Mouse (Mus musculus): ENCODE measurements around the gene Tmem243.

Tmem243 gene

DNA sequence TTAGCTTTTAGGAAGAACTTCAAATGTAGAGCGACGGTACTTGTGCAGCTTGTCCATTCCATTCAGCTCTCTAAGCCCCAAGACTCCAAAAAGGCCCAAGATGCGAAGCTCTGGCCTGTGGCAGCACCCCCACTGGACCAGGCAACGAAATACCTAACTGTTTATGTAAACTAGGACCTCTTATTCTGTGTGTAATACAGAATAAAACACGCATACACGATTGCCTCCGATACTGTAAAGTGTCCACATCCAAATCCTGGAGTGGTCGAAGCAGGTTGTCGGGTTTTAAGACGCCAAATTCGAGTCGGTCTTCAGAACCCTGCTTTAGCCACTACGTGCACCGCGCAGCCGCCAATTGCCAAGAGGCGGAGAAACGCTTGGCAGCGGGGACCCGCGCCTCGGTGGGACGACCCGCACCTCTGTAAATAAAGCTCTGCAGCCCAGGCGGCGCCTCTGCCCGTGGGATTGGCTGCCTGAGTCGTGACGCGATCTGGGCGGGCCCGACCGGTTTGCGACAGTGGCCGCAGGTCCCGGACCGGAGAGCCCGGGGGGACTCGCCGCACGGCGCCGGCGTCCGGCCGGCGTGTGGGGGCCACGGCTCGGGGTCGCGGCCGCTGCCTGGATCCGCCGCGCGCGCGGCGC is at the start of gene Tmem243:
TSS of gene Tmem243 (plus strand) at position 462 of the 642 bp plus-strand sequence.
- DNase-seq: peak; percentile 96

DNA sequence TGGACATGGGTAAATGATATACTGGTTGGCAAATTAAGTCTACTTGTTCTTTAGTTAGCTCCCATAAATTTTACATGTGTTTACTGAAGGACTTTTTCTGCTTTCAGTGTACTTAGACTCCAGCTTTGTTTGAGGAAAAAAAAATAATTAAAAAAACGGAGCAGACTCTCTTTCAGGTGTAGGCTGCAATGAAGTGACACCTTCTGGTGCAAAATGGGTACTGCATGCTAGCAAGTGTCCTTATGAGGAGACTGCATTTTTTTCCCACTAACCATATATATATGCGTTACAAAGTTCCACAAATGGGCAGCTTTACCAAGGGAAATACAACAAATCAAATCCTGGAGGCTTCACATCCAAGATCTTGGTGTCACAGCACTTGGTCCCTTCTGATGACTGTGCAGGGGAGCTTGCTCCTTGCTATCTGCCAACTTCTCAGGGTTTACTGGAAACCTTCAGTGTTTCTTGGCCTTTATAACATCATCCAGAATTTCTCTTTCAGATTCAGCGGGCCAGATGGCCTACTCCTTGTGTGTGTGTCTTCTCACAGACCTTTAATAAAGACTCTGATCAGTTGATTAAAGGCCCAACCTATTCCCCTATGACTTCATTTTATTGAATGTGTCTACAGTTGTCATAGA is 44.3 kb upstream of the Tmem243 start:
- DNase-seq: peak; percentile 73

DNA sequence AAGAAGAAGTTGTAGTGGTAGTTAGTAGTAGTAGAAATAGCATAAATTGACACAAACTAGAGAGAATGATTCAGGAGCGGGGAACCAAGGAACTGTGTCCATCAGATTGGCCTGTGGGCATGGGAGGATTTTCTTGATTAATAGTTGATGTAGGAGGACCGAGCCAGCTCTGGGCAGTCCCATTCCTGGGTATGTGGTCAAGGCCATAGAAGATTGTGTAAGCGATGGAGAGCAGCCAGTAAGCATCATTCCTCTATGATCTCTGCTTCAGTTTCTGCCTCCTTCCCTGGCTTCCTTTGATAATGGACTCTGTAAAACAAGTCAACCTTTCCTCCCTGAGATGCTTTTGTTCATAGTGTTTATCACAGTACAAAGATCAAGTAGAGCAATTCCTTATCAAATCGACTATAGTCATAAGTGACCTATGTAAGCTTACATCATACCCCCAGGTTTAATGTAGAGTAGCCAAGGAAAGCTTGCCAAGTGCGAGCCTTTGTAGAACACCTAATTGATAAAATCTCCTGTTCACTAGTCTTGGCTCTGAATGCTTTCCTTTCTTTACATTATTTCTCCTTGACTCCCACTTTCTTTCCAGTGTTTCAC is 43.1 kb upstream of the Tmem243 start:
- no peak for DNase-seq

DNA sequence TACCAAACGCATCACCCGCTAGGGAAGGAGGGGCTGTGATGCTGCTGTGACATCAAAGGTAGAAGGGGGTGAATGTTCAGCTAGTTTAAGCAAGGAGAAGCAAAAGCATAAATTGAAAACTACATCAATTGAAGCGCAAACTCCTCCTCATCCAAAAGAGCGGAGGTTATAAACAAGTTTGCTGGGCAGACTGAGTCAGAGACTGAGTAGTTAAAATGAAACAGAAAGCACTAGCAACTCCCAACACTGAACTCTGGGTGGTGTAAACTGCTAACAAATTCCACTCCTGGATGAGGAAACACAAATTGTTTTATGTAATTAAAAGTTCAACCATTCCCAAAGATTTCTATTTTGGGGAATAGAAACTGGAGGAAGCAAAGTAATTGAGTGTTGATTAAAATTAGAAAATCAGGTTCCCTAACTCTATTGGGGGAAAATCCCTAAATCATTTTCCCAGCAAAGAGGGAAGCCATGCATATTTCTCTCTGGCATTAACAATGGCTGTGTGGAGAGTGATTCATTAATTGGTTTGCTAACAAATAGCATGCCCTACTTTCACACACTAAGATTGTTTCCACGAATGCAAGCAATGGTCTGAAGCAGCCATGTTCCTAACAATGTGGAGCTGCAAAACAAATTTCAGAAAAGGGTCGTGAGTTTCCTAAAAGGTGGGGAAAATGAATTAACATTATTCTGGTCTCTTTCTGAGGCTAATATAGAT is 41.0 kb upstream of the Tmem243 start:
- no peak for DNase-seq

DNA sequence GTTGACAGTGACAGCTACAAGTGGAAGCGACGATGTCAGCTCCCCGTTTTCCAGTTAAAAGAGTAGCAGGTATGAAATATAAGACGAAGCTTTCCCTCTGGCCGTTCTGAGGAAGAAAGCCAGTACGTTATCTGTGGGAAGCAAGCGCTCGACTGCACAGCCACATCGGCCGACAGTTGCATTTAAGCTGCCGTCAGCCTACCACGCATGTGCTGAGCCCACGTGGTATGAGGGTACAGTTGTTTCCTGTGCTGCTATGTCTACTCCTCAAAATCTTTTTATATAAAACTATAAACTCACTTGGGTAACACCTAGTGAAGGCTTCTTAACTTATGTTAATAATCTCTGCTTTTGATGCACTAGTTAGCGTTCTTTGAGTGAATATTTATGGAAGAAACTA is 40.2 kb upstream of the Tmem243 start:
- DNase-seq: no peak

DNA sequence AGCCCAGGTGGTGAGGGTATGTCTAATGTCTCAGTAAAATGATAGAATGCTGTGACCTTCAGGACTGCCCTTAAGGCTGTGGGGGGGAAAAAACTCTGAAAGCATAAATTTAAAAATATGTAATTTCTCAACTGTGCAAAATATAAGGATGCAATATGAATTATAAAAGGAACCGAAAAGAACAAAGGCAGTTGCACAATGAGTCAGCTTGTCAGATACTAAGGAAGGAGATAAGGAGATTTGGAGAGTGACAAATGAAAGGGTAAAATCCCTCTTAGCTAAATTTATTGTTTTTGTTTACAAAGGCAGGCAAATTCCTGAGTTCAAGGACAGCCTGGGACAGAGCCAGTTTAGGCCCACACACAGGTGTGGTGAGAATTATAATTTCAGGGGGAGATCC is 36.3 kb upstream of the Tmem243 start:
- DNase-seq: no peak

DNA sequence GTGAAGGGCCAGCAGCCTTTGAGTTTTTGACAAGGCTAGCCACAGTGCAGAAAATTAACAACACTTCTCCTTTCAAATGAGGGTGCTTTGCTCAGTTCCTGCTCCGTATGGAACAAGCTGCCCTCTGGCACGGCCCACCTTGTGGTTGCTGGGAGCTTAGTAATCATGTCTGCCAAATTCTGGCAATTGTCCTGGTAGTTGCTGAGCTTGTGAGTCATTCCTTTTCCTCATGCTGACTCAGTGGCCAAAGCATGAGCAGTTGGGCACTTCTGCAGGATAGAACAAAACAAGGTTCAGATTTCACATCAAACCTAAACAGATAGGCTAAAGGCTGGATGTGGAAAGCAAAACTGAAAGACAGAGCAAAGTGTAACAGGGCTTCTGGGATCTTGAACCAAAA is 31.6 kb upstream of the Tmem243 start:
- peak; percentile 25 for DNase-seq

DNA sequence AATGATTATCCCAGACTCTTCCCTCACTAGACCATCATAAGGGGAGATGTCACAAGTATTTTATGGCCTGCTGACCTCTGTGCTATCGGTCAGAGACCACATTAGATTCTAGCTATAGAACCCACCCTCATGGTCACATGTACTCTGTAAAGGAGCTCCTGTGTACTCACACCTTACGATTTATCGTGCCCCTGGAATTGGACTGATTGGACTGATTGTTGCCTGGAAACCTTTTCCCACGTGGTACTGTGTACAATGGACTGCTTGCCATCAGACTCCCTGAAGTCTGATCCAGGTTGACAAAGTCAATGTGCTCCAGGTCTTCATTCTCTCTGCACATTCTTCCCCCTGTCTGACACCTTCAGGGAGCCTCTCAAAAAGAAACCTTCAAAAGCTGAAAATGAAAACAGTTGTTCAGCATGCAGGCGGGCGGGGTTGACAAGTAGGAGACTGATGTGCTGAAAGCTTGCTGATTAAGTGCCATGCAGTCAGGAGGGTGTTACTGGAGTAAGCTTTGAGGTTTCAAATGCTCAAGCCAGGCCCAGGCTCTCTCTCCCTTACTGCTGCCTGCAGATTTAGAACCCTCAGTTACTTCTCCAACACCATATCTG is 30.8 kb upstream of the Tmem243 start:
- no peak for DNase-seq

DNA sequence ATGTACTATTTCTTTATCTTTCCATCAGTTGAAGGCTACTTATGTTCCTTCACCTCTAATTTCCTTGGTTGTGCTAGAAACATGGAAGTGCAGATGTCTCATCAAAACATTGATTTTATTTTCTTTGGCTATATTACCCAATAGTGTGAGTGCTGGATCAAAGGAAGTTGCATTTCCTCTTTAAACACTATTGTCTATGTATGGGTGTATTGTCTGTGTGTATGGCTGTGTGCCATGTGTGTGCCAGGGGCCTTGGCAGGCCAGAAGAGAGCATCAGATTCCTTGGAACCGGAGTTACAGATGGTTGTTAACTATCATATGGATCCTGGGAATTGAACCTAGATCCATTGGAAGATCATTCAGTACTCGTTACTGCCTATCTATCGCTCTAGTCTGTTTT is 29.1 kb upstream of the Tmem243 start:
- DNase-seq: no peak

DNA sequence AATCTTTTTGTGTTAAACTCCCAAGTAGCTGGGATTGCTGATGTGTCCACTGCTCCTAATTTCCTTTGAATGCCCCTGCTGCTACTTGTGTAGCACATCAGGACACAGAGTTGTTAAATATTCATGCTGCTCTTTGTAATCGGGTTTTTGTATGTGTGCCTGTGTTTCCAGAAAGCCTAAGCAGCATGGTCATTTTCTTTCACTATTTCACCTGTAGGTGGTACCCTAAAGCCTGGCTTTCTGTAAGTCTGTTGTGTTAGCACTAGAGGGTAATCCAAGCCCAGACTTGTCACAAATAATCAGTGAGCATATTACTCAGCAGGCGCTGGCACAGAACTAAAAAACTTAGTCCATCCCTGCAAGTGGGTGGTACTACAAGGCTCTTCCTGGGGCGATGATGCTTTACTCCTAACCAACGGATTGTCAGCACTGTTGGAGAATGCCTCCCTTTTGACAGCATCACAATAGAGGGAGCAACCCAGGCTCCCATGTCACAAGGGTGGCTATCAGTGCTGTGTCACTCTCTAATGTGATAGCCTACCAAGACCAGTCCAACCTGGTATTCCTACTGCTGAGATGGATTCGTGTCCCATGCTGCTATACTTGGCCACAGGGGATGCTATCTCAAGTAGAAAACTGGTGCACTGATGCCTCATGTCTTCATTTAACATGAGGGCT is 27.2 kb upstream of the Tmem243 start:
- DNase-seq: peak; percentile 49

DNA sequence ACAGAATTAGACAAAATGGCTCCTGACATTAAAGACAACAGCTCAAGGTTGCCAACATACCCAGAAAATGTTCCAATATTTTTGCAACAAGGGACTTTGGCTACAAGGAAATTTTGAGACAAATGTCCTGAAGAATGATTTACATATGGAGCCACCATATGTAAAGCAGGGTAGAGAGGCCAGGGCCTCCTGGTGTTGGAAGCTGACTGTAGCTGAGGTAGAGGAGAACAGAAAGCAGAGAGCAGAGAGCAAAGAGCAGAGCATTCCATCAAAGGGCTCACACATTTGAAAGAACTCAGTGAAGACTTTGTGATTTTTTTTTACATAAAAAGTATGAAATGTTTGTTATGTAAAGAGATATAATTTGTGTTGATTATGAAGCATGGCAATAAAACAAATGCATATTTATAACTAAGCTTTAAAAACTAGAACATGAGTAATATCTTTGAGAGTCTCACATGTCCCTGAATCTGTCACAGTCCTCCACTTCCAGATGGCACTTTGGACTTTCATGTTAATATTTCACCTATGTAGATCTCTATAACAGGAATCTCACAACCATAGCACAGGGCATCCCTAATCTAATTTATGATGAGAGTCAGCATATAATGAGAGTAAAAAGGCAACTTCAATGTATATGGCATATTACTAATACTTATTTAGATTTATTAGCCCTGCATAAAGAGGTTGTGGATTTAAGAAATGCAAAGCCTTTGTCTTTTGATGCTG is 20.5 kb upstream of the Tmem243 start:
- no peak for DNase-seq

DNA sequence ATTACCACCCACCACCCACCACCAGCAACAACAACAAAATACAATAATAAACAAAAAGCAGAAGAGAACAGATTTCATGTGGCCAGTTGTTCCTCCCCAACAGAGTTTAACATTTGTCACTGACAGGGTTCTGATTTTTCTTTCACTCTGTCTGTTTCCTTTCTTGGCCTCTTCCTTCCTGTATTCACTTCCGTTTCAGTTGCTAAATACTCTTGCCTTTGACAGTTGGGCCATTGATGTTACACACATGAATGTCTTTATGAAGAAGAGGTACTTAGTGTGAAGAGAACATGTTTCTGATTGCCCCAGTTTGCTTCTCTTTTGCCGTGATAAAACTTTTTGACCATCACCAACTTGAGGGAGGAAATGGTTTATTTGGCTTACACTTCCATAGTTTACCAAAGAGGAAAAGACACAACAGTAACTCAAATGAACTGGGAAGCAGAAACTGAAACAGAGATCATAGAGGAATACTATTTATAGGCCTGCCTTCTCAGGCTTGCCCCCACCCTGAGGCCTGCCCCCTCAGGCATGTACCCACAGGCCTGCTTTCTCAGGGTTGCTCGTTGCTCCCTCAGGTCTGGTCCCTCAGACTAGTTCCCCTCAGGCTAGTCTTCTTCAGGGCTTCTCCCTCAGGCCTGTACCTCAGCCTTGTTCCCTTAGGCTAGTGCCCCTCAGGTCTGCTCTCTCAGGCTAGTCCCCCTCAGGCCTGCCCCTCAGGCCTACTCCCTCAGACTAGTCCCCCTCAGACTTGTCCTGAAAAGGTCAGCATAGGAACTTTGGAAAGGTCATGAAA is 13.3 kb upstream of the Tmem243 start:
- DNase-seq: no peak

DNA sequence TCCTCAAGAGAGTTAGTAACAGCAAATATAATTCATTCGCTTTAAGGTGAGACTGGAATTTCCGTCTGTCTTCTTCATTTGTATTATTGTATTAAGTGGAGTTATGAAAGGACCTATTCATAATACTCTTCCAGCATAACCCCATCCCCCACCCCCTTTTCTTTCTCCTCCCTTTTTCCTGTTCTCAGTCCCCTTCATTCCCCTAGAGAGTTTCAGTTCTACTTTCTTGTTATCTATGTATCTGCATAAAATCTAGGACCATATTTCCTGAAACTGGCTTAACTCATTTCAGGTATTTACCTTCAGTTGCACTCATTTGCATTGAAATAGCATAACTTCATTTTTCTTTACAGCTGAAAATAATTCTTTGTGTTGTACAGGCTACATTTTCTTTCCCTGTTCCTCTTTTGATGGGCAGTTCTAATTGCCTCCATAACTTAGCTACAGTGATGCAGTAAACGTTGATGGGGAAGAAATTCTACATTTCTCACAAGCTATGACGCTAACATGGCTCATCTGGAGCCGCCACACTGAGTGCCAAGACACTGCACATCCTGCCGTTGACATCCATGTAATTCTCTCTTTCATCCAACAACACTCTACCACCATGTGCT is 9.9 kb upstream of the Tmem243 start:
- no peak for DNase-seq

DNA sequence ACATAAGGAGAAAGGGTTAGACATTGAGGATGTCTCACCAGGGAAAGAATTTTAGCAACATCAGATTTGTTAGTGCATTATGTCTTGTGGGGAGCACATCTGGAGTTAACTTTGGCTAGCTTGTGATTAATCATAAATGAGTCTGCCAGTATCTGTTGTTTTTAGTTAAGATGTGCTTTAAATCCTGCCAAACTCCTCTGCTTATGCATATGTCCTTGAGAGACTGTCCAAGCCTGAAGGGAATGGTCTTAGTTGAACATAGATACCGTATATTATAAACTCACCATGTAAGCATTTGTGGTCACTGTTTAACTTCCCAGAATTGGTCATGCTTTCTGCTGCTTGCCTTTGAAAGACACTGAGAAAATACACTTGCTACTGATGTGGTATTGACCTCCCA is 7.8 kb upstream of the Tmem243 start:
- no peak for DNase-seq

DNA sequence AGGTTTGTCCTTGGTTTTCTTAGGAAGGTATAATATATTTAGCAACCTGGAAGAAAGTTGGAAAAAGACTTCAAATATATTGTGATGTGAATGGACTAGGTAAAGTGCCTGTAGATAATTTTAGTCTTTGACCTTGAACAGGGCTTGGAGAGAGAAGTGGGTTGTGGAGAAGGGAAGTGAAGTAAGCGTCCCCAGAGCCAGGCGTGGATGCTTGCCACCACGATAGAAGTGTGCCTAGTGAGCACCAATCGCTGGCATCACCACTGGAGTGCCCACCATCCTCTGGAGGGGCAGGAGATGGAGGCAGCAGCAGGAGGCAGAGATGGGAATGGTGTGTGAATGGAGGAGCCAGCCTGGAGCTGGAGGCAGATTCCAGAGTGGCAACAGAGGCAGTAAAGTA is 7.0 kb upstream of the Tmem243 start:
- DNase-seq: no peak

DNA sequence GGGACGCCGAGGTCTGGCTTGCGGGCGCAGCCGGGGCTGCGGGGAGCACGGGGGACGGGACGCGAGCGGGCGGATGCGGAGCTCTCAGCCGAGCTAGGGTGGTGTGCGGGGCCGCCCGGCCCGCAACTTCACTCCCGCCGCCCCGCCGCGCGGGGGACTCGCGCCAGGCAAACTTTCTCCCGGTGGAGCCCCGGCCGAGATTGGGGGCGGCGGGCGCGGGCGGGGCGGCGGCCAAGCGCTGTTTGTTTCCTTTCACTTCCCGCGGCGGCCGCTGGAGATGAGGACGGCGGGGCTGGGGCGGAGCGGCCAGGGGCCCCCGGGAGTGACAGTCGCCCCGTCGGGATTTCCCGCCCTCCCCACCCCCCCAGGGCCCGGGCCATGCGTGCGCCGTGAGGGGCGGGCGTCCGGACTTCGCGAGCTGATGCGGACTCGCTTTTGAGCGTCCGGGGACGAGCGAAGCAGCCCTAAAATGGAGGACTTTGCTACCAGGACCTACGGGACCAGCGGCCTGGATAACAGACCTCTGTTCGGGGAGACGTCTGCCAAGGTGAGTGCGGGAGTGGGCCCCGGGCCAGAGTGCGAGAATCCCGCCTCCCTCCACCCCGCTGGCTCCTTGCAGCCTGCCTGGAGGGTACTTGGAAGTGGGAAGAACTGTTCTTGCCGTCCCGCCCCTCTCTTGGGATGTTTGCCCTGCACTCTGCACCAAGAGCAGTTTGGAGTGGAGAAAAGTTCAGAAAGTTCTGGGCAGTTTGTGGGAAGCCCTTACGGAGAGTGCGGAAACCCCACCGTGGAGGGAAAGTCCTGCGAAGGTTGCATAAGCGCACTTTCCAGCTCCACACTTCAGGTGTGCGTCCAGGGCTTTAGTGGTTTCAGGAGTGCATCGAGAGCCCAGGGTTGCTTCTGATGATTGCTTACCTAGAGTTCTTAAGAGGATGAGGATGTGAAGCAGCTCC is 657 bp downstream of the Tmem243 start:
- peak; percentile 86 for DNase-seq

DNA sequence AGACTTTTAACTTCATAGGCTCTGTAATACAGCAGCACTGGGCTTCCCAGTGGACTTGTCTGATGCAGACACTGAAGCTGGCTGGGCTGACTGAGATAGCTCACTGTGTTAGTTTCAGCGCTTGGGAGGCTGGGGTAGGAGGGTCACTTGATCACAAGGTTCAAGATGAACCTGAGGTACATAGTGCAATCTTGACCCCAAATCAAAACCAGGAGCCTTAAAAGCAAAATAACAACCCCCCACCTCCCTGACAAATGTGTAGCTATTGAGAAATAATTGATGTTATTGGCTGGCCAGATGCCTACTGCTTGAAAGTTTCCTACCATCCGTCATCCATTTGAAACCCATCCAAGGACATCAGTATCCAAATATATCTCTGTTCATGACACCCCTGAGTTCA is 2.2 kb downstream of the Tmem243 start:
- DNase-seq: no peak

DNA sequence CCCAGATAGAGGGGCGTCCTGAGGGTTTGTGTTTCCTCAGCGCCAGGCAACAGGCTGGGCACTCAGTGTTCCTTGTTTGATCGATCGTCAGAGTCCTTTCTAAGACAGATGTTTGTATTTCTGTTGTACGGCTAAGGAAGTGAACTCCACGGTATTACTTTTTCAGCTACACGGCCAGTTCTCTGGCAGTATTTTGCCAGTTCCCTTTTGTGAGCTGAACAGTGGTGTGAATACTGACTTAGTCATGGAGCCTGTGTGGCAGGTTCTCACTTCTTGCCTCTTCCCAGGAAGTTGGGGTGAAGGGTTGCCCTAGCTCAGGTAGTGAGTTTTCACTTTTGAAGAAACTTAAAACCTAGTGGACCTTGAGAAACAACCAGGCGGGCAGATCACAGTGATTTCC is 3.5 kb downstream of the Tmem243 start:
- DNase-seq: no peak

DNA sequence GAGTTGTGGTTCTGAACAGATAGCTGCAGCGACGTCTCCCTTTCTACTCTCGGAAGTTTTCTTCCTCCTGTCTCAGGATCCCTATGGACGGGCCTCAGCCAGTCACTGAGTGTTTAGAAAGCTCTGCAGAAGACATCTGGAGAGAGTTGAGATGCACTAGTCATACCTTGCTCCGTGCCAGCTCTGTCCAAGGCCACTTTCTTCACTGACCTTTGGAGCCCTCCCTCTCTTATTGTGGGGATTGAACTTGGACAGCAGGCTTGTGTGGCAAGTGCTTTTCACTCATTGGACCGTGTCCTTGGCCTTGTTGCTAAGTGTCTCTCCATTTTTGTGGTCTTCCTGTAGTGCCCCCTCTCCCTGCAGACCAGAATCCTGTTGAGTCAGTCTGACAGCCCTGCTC is 6.3 kb downstream of the Tmem243 start:
- no peak for DNase-seq

Measured in lung, postnatal 10 days (tissue).